Mouse (Mus musculus) forebrain, embryonic 14.5 days (tissue): ENCODE measurements around the gene Tmem132c. TPM values are rescaled to one million over a fixed set of nuclear protein-coding genes. Genes with fewer than 3 reads are reported as not detected.
A peak's percentile ranks its signal among the peaks of the same experiment; 100 is the strongest.

Experiments used
- ATAC-seq: fragments of 200-750 bp; cut with Nextera tagmentation; 2 replicates; pipeline ENCODE4 v1.8.0; 2017; ENCODE audit warnings: mild to moderate bottlenecking, moderate library complexity
- DNase-seq: peaks from one replicate; pipeline ENCODE4 v3.0.0-alpha.2; 2015; ENCODE audit warnings: low spot score
- H3K27ac ChIP-seq: fragments of 300-500 bp; sonication (generic); 2 replicates; pipeline ENCODE4 v1.5.1; 2014; ENCODE audit warnings: low read depth, mild to moderate bottlenecking, control low read depth, low read length, moderate library complexity
- H3K27me3 ChIP-seq: fragments of 300-500 bp; sonication (generic); replicated peaks from 2 replicates; pipeline ENCODE4 v1.6.1; 2014; ENCODE audit warnings: low read length, control low read depth, mixed read lengths; ENCODE audit not compliant: control insufficient read depth, insufficient read depth
- H3K36me3 ChIP-seq: fragments of 300-500 bp; sonication (generic); 2 replicates; pipeline ENCODE4 v1.6.1; 2014; ENCODE audit warnings: low read length, control low read depth; ENCODE audit not compliant: control insufficient read depth, insufficient read depth
- H3K4me1 ChIP-seq: fragments of 300-500 bp; sonication (generic); 2 replicates; pipeline ENCODE4 v1.6.1; 2014; ENCODE audit warnings: antibody characterized with exemption, low read length, control low read depth; ENCODE audit not compliant: control insufficient read depth, insufficient read depth
- H3K4me2 ChIP-seq: fragments of 300-500 bp; sonication (generic); 2 replicates; pipeline ENCODE4 v1.6.1; 2014; ENCODE audit warnings: mild to moderate bottlenecking, control low read depth, low read length
- H3K4me3 ChIP-seq: fragments of 300-500 bp; sonication (generic); 2 replicates; pipeline ENCODE4 v1.5.1; 2014; ENCODE audit warnings: low read depth, low read length, control low read depth
- H3K9ac ChIP-seq: fragments of 300-500 bp; sonication (generic); 2 replicates; pipeline ENCODE4 v1.6.1; 2014; ENCODE audit warnings: mild to moderate bottlenecking, low read length, control low read depth, moderate library complexity
- H3K9me3 ChIP-seq: fragments of 300-500 bp; sonication (generic); replicated peaks from 2 replicates; pipeline ENCODE4 v1.6.1; 2016; ENCODE audit warnings: low read length, control low read depth, mixed read lengths; ENCODE audit not compliant: control insufficient read depth
- WGBS: fragments of 180-500 bp; shearing (Covaris S2); extraction: QIAGEN DNeasy Blood & Tissue Kit; methylation state at CpG from one replicate; pipeline ENCODE4 v1.1.7; 2014; 5-methylcytosine and 5-hydroxymethylcytosine counted together
- polyA plus RNA-seq: library from polyadenylated mRNA; unstranded; fragments of >200 nt; fragmentation: Nextera tagmentation; extraction: Ambion mirVana; gene quantifications from 2 replicates; pipeline ENCODE4 v1.2.1, GENCODE M21; 2014

The Tmem132c gene
- polyA plus RNA-seq, 1 experiment from 2014 or later = 6.5 TPM

GRCm38 (mm10) chr5:127235203-127235602, 6.4 kb upstream of the Tmem132c start:
- peaks cover 2% of the 10 kb centered on the region; the same call in 1 of the 2 replicates for H3K27me3 ChIP-seq
- H3K9ac ChIP-seq = no peak overlapping the region
- H3K4me3 ChIP-seq = no peak overlapping the region
- DNase-seq (peak; percentile 84), ATAC-seq (peak; percentile 82)
- peaks cover 2% of the 10 kb centered on the region; the same call in 1 of the 2 replicates for H3K4me1 ChIP-seq
- H3K9me3 ChIP-seq = no peaks in the 10 kb centered on the region
- WGBS = 2% methylated on average over 11 of the region's 11 CpGs
- H3K36me3 ChIP-seq = no peaks in the 10 kb centered on the region
- H3K4me2 ChIP-seq = peak overlapping the region; percentile 33
- H3K27ac ChIP-seq = no peak overlapping the region

- H3K36me3 ChIP-seq = no peaks in the 10 kb centered on the region
- H3K4me2 ChIP-seq = no peak overlapping the region
- WGBS = 67% methylated on average over 7 of the region's 7 CpGs
- H3K4me3 ChIP-seq = no peak overlapping the region
- no peak overlapping the region for H3K9ac ChIP-seq
- ATAC-seq (no peak), DNase-seq (no peak)
- no peaks in the 10 kb centered on the region for H3K9me3 ChIP-seq
- no peak overlapping the region for H3K27ac ChIP-seq
- H3K27me3 ChIP-seq = peaks cover 29% of the 10 kb centered on the region
- peaks cover 10% of the 10 kb centered on the region; the same call in 1 of the 2 replicates for H3K4me1 ChIP-seq
Measured at GRCm38 (mm10) chr5:127239706-127240105, 1.9 kb upstream of the Tmem132c start.

GRCm38 (mm10) chr5:127240646-127241045, 962 bp upstream of the Tmem132c start:
- Histone ChIP-seq H3K27ac (no peak overlapping the region), H3K4me3 (no peak overlapping the region), H3K4me1 (peaks cover 8% of the 10 kb centered on the region; the same call in 1 of the 2 replicates), H3K4me2 (peak overlapping the region; percentile 82; the same call in 1 of the 2 replicates), H3K27me3 (peaks cover 29% of the 10 kb centered on the region), H3K36me3 (no peaks in the 10 kb centered on the region), H3K9ac (no peak overlapping the region), H3K9me3 (no peaks in the 10 kb centered on the region)
- 28% methylated on average over 4 of the region's 4 CpGs for WGBS
- DNase-seq (no peak), ATAC-seq (no peak)

- peak overlapping the region; percentile 59 for H3K9ac ChIP-seq
- H3K27me3 ChIP-seq = peaks cover 29% of the 10 kb centered on the region
- no peaks in the 10 kb centered on the region for H3K9me3 ChIP-seq
- no peaks in the 10 kb centered on the region for H3K36me3 ChIP-seq
- H3K4me2 ChIP-seq = peak overlapping the region; percentile 82
- ATAC-seq (peak; percentile 81), DNase-seq (peak; percentile 33)
- WGBS = under 1% methylated on average over 54 of the region's 73 CpGs
- no peak overlapping the region for H3K27ac ChIP-seq
- H3K4me3 ChIP-seq = peak overlapping the region; percentile 60
- H3K4me1 ChIP-seq = 0 out of 2 replicates have a peak, but pooled peaks cover 7% of the 10 kb centered on the region
Measured at GRCm38 (mm10) chr5:127241925-127242762, 536 bp downstream of the Tmem132c start.

- H3K27me3 ChIP-seq = peaks cover 29% of the 10 kb centered on the region
- H3K4me3 ChIP-seq = peak overlapping the region; percentile 60
- ATAC-seq (no peak), DNase-seq (no peak)
- no peaks in the 10 kb centered on the region for H3K36me3 ChIP-seq
- peak overlapping the region; percentile 82 for H3K4me2 ChIP-seq
- WGBS = under 1% methylated on average over 13 of the region's 13 CpGs
- 0 out of 2 replicates have a peak, but pooled peaks cover 7% of the 10 kb centered on the region for H3K4me1 ChIP-seq
- H3K27ac ChIP-seq = no peak overlapping the region
- peak overlapping the region; percentile 59 for H3K9ac ChIP-seq
- no peaks in the 10 kb centered on the region for H3K9me3 ChIP-seq
Measured at GRCm38 (mm10) chr5:127242763-127243160, 1.2 kb downstream of the Tmem132c start.

- no peak for ATAC-seq
- H3K4me2 ChIP-seq = peak overlapping the region; percentile 82
Measured at GRCm38 (mm10) chr5:127243209-127243608, 1.6 kb downstream of the Tmem132c start.

GRCm38 (mm10) chr5:127243611-127244010, 2.0 kb downstream of the Tmem132c start:
- Histone ChIP-seq H3K9me3 (no peaks in the 10 kb centered on the region), H3K4me3 (peak overlapping the region; percentile 60), H3K4me1 (0 out of 2 replicates have a peak, but pooled peaks cover 7% of the 10 kb centered on the region), H3K4me2 (peak overlapping the region; percentile 82), H3K27ac (no peak overlapping the region), H3K27me3 (peaks cover 29% of the 10 kb centered on the region), H3K9ac (peak overlapping the region; percentile 59), H3K36me3 (no peaks in the 10 kb centered on the region)
- WGBS = 13% methylated on average over 13 of the region's 13 CpGs
- DNase-seq (peak; percentile 33), ATAC-seq (no peak)

More at GRCm38 (mm10) chr5:127243209-127243608, 1.6 kb downstream of the Tmem132c start:
- H3K4me3 ChIP-seq = peak overlapping the region; percentile 60
- under 1% methylated on average over 16 of the region's 16 CpGs for WGBS
- no peaks in the 10 kb centered on the region for H3K9me3 ChIP-seq
- peaks cover 29% of the 10 kb centered on the region for H3K27me3 ChIP-seq
- no peaks in the 10 kb centered on the region for H3K36me3 ChIP-seq
- DNase-seq = peak; percentile 33
- H3K4me1 ChIP-seq = 0 out of 2 replicates have a peak, but pooled peaks cover 7% of the 10 kb centered on the region
- no peak overlapping the region for H3K27ac ChIP-seq
- H3K9ac ChIP-seq = peak overlapping the region; percentile 59

- Histone ChIP-seq H3K27ac (no peak overlapping the region), H3K27me3 (no peaks in the 10 kb centered on the region), H3K9ac (no peak overlapping the region), H3K4me3 (no peak overlapping the region), H3K36me3 (no peaks in the 10 kb centered on the region), H3K9me3 (no peaks in the 10 kb centered on the region), H3K4me2 (no peak overlapping the region), H3K4me1 (no peaks in the 10 kb centered on the region)
- DNase-seq (no peak), ATAC-seq (no peak)
- WGBS = 57% methylated on average over 2 of the region's 2 CpGs
Measured at GRCm38 (mm10) chr5:127253263-127253662, 11.7 kb downstream of the Tmem132c start.
